Mouse (Mus musculus) ovary, adult 2 months (tissue): Measurements from ENCODE around the gene Gid4. TPM values are rescaled to one million over a fixed set of nuclear protein-coding genes. Genes with fewer than 3 reads are reported as not detected.

Experiments
- polyA plus RNA-seq: library from polyadenylated mRNA; depleted of rRNA; stranded (reverse); fragments of >200 nt; gene quantifications from 2 replicates; pipeline ENCODE4 v1.2.3, GENCODE M21; 2012; rRNA removed

Gene Gid4
- 32.0 and 33.9 TPM in 2 replicates for polyA plus RNA-seq

GRCm38 (mm10) chr11:60416963-60417716 lies at the start of gene Gid4:
Gene Gid4, plus strand, starts transcription at chr11:60417145.

GRCm38 (mm10) chr11:60417717-60418472 lies 950 bp downstream of the Gid4 start, which contains the start of gene Atpaf2:
Gene Atpaf2, minus strand, starts transcription at chr11:60418457.

GRCm38 (mm10) chr11:60454080-60454744 lies 37.3 kb downstream of the Gid4 start, which contains the start of gene Drg2:
Gene Drg2, plus strand, starts transcription at chr11:60454591.

GRCm38 (mm10) chr11:60469039-60469438 lies 52.1 kb downstream of the Gid4 start, which contains the start of gene Myo15:
Gene Myo15, plus strand, starts transcription at chr11:60469339.

Other genes with a start within 250 kb of the Gid4 start
- gene Srebf1, start 194.6 kb upstream of the Gid4 start, polyA plus RNA-seq = 246 and 263 TPM in 2 replicates
- gene Tom1l2, start 64.2 kb upstream of the Gid4 start, polyA plus RNA-seq = 127 and 144 TPM in 2 replicates
- gene Drc3, start 63.8 kb upstream of the Gid4 start, polyA plus RNA-seq = 21.8 and 26.2 TPM in 2 replicates
- gene Atpaf2, start 1.3 kb downstream of the Gid4 start, polyA plus RNA-seq = 24.3 and 30.1 TPM in 2 replicates
- gene Drg2, start 37.4 kb downstream of the Gid4 start, polyA plus RNA-seq = 63.4 and 65.8 TPM in 2 replicates
- gene Myo15, start 52.2 kb downstream of the Gid4 start, polyA plus RNA-seq = 0.45 and 0.53 TPM in 2 replicates
- 34.2 and 38.4 TPM in 2 replicates for gene Alkbh5, start 119.2 kb downstream of the Gid4 start, polyA plus RNA-seq